Mouse (Mus musculus) hindbrain, embryonic 13.5 days (tissue): ENCODE measurements around the gene Tmem184a. TPM values are rescaled to one million over a fixed set of nuclear protein-coding genes. Genes with fewer than 3 reads are reported as not detected.
A peak's percentile ranks its signal among the peaks of the same experiment; 100 is the strongest.

Experiments used
- ATAC-seq: fragments of 200-750 bp; cut with Nextera tagmentation; 2 replicates; pipeline ENCODE4 v1.8.0; 2017; ENCODE audit warnings: moderate TSS enrichment; ENCODE audit not compliant: low FRiP score
- H3K27ac ChIP-seq: fragments of 300-500 bp; sonication (generic); 2 replicates; pipeline ENCODE4 v1.5.1; 2015; ENCODE audit warnings: inconsistent platforms, mild to moderate bottlenecking, moderate library complexity
- H3K27me3 ChIP-seq: fragments of 300-500 bp; sonication (generic); 2 replicates; pipeline ENCODE4 v1.6.1; 2015; ENCODE audit warnings: mild to moderate bottlenecking, inconsistent platforms
- H3K36me3 ChIP-seq: fragments of 300-500 bp; sonication (generic); 2 replicates; pipeline ENCODE4 v1.6.1; 2015; ENCODE audit warnings: mild to moderate bottlenecking, inconsistent platforms
- H3K4me1 ChIP-seq: fragments of 300-500 bp; sonication (generic); replicated peaks from 2 replicates; pipeline ENCODE4 v1.6.1; 2015; ENCODE audit warnings: inconsistent platforms
- H3K4me2 ChIP-seq: fragments of 300-500 bp; sonication (generic); 2 replicates; pipeline ENCODE4 v1.6.1; 2015; ENCODE audit warnings: inconsistent platforms, mild to moderate bottlenecking, moderate library complexity
- H3K4me3 ChIP-seq: fragments of 300-500 bp; sonication (generic); 2 replicates; pipeline ENCODE4 v1.5.1; 2015; ENCODE audit warnings: mild to moderate bottlenecking, inconsistent platforms
- H3K9ac ChIP-seq: fragments of 300-500 bp; sonication (generic); 2 replicates; pipeline ENCODE4 v1.6.1; 2015; ENCODE audit warnings: mild to moderate bottlenecking, inconsistent platforms
- H3K9me3 ChIP-seq: fragments of 300-500 bp; sonication (generic); 2 replicates; pipeline ENCODE4 v1.6.1; 2016; ENCODE audit warnings: inconsistent platforms
- WGBS: fragments of 180-500 bp; shearing (Covaris S2); methylation state at CpG from one replicate; pipeline ENCODE4 v1.1.7; 2015; 5-methylcytosine and 5-hydroxymethylcytosine counted together
- polyA plus RNA-seq: library from polyadenylated mRNA; unstranded; fragments of >200 nt; fragmentation: Nextera tagmentation; extraction: Ambion mirVana; gene quantifications from 2 replicates; pipeline ENCODE4 v1.2.1, GENCODE M21; 2015

The Tmem184a gene
- polyA plus RNA-seq, 1 experiment from 2014 or later, result 0.12 TPM

GRCm38 (mm10) chr5:139812398-139813125, 7.2 kb downstream of the Tmem184a start:
- no peak overlapping the region for H3K4me3 ChIP-seq
- H3K9ac ChIP-seq, result no peak overlapping the region
- H3K36me3 ChIP-seq, result no peaks in the 10 kb centered on the region
- ATAC-seq, result no peak
- H3K4me1 ChIP-seq, result 0 out of 2 replicates have a peak, but pooled peaks cover 4% of the 10 kb centered on the region
- WGBS, result 76% methylated on average over 20 of the region's 20 CpGs
- H3K27me3 ChIP-seq, result peaks cover 51% of the 10 kb centered on the region
- no peaks in the 10 kb centered on the region for H3K9me3 ChIP-seq
- no peak overlapping the region for H3K27ac ChIP-seq
- H3K4me2 ChIP-seq, result no peak overlapping the region

GRCm38 (mm10) chr5:139811677-139812397, 7.9 kb downstream of the Tmem184a start:
- 85% methylated on average over 15 of the region's 15 CpGs for WGBS
- ATAC-seq, result no peak
- Histone ChIP-seq H3K4me1 (0 out of 2 replicates have a peak, but pooled peaks cover 4% of the 10 kb centered on the region), H3K4me2 (no peak overlapping the region), H3K36me3 (no peaks in the 10 kb centered on the region), H3K9me3 (no peaks in the 10 kb centered on the region), H3K9ac (no peak overlapping the region), H3K4me3 (no peak overlapping the region), H3K27me3 (peaks cover 51% of the 10 kb centered on the region), H3K27ac (no peak overlapping the region)

GRCm38 (mm10) chr5:139809397-139809796, 10.3 kb downstream of the Tmem184a start:
- no peaks in the 10 kb centered on the region for H3K9me3 ChIP-seq
- H3K4me1 ChIP-seq, result peaks cover 4% of the 10 kb centered on the region; the same call in 1 of the 2 replicates
- no peak for ATAC-seq
- 46% methylated on average over 4 of the region's 4 CpGs for WGBS
- H3K4me2 ChIP-seq, result no peak overlapping the region
- no peaks in the 10 kb centered on the region for H3K36me3 ChIP-seq
- no peak overlapping the region for H3K27ac ChIP-seq
- H3K27me3 ChIP-seq, result peaks cover 40% of the 10 kb centered on the region
- no peak overlapping the region for H3K9ac ChIP-seq
- no peak overlapping the region for H3K4me3 ChIP-seq

- 87% methylated on average over 8 of the region's 8 CpGs for WGBS
- H3K36me3 ChIP-seq, result peaks cover 10% of the 10 kb centered on the region
- no peak overlapping the region for H3K4me2 ChIP-seq
- H3K9me3 ChIP-seq, result no peaks in the 10 kb centered on the region
- H3K9ac ChIP-seq, result no peak overlapping the region
- no peak for ATAC-seq
- no peak overlapping the region for H3K27ac ChIP-seq
- H3K27me3 ChIP-seq, result peaks cover 19% of the 10 kb centered on the region
- no peak overlapping the region for H3K4me3 ChIP-seq
- H3K4me1 ChIP-seq, result peaks cover 9% of the 10 kb centered on the region
Observed at GRCm38 (mm10) chr5:139805924-139806323, 13.8 kb downstream of the Tmem184a start.

GRCm38 (mm10) chr5:139804573-139805111, 15.1 kb downstream of the Tmem184a start:
- Histone ChIP-seq H3K27ac (no peak overlapping the region), H3K9me3 (no peaks in the 10 kb centered on the region), H3K27me3 (peaks cover 27% of the 10 kb centered on the region), H3K9ac (no peak overlapping the region), H3K4me1 (peaks cover 10% of the 10 kb centered on the region), H3K4me2 (no peak overlapping the region), H3K4me3 (no peak overlapping the region), H3K36me3 (peaks cover 23% of the 10 kb centered on the region)
- 89% methylated on average over 11 of the region's 11 CpGs for WGBS
- ATAC-seq, result no peak

- H3K27me3 ChIP-seq, result peaks cover 29% of the 10 kb centered on the region
- H3K4me2 ChIP-seq, result no peak overlapping the region
- no peak overlapping the region for H3K27ac ChIP-seq
- no peak for ATAC-seq
- no peak overlapping the region for H3K4me3 ChIP-seq
- no peak overlapping the region for H3K9ac ChIP-seq
- peaks cover 25% of the 10 kb centered on the region for H3K36me3 ChIP-seq
- no peaks in the 10 kb centered on the region for H3K9me3 ChIP-seq
- H3K4me1 ChIP-seq, result peaks cover 15% of the 10 kb centered on the region
- 13% methylated on average over 6 of the region's 6 CpGs for WGBS
Observed at GRCm38 (mm10) chr5:139804107-139804551, 15.6 kb downstream of the Tmem184a start.

GRCm38 (mm10) chr5:139803601-139804102, 16.1 kb downstream of the Tmem184a start:
- no peak overlapping the region for H3K27ac ChIP-seq
- H3K27me3 ChIP-seq, result peaks cover 29% of the 10 kb centered on the region
- H3K36me3 ChIP-seq, result peaks cover 25% of the 10 kb centered on the region
- ATAC-seq, result no peak; the same call in 1 of the 2 replicates
- no peaks in the 10 kb centered on the region for H3K9me3 ChIP-seq
- 9% methylated on average over 12 of the region's 12 CpGs for WGBS
- H3K9ac ChIP-seq, result no peak overlapping the region
- no peak overlapping the region for H3K4me2 ChIP-seq
- peaks cover 20% of the 10 kb centered on the region for H3K4me1 ChIP-seq
- no peak overlapping the region for H3K4me3 ChIP-seq

- Histone ChIP-seq H3K9me3 (no peaks in the 10 kb centered on the region), H3K4me1 (peaks cover 25% of the 10 kb centered on the region), H3K9ac (no peak overlapping the region), H3K4me2 (no peak overlapping the region), H3K27me3 (peaks cover 29% of the 10 kb centered on the region), H3K27ac (no peak overlapping the region), H3K36me3 (peaks cover 25% of the 10 kb centered on the region), H3K4me3 (no peak overlapping the region)
- WGBS, result 80% methylated on average over 8 of the region's 8 CpGs
- ATAC-seq, result no peak
Observed at GRCm38 (mm10) chr5:139803165-139803564, 16.6 kb downstream of the Tmem184a start.

- Histone ChIP-seq H3K36me3 (peaks cover 25% of the 10 kb centered on the region), H3K4me3 (no peak overlapping the region), H3K4me2 (no peak overlapping the region), H3K9me3 (no peaks in the 10 kb centered on the region), H3K4me1 (peaks cover 38% of the 10 kb centered on the region), H3K27me3 (peaks cover 24% of the 10 kb centered on the region; the same call in 1 of the 2 replicates), H3K9ac (no peak overlapping the region), H3K27ac (no peak overlapping the region)
- 95% methylated on average over 10 of the region's 10 CpGs for WGBS
- ATAC-seq, result no peak
Observed at GRCm38 (mm10) chr5:139801880-139802279, 17.8 kb downstream of the Tmem184a start.

GRCm38 (mm10) chr5:139801231-139801630, 18.5 kb downstream of the Tmem184a start:
- H3K36me3 ChIP-seq, result peaks cover 25% of the 10 kb centered on the region
- peaks cover 24% of the 10 kb centered on the region; the same call in 1 of the 2 replicates for H3K27me3 ChIP-seq
- H3K27ac ChIP-seq, result no peak overlapping the region
- H3K9me3 ChIP-seq, result no peaks in the 10 kb centered on the region
- H3K4me1 ChIP-seq, result peaks cover 44% of the 10 kb centered on the region
- WGBS, result 97% methylated on average over 8 of the region's 8 CpGs
- ATAC-seq, result no peak
- H3K9ac ChIP-seq, result no peak overlapping the region
- no peak overlapping the region for H3K4me2 ChIP-seq
- H3K4me3 ChIP-seq, result no peak overlapping the region

GRCm38 (mm10) chr5:139799801-139800590, 19.7 kb downstream of the Tmem184a start:
- Histone ChIP-seq H3K9ac (peak overlapping the region; percentile 3; the same call in 1 of the 2 replicates), H3K27me3 (peaks cover 31% of the 10 kb centered on the region), H3K4me2 (no peak overlapping the region), H3K27ac (no peak overlapping the region), H3K4me1 (peaks cover 57% of the 10 kb centered on the region), H3K9me3 (no peaks in the 10 kb centered on the region), H3K4me3 (no peak overlapping the region), H3K36me3 (peaks cover 25% of the 10 kb centered on the region)
- ATAC-seq, result no peak
- WGBS, result 89% methylated on average over 33 of the region's 33 CpGs
